Mouse (Mus musculus) liver, embryonic 14.5 days (tissue): ENCODE measurements around the gene Odf2l. TPM values are rescaled to one million over a fixed set of nuclear protein-coding genes. Genes with fewer than 3 reads are reported as not detected.

ENCODE experiments used
- ATAC-seq: fragments of 200-750 bp; cut with Nextera tagmentation; 2 replicates; pipeline ENCODE4 v1.8.0; 2017; ENCODE audit warnings: moderate number of reproducible peaks, mild to moderate bottlenecking, moderate library complexity; ENCODE audit not compliant: insufficient read depth
- DNase-seq, 3 experiments: peaks; one replicate each; pipeline ENCODE4 v3.0.0-alpha.2; 2012 to 2013; ENCODE audit warnings: low read depth in 3 of 3, low spot score in 3 of 3
- H3K27ac ChIP-seq: fragments of 300-500 bp; sonication (generic); 2 replicates; pipeline ENCODE4 v1.5.1; 2014; ENCODE audit warnings: moderate library complexity, mild to moderate bottlenecking, control low read depth, inconsistent platforms
- H3K27me3 ChIP-seq: fragments of 300-500 bp; sonication (generic); 2 replicates; pipeline ENCODE4 v1.6.1; 2014; ENCODE audit warnings: mild to moderate bottlenecking, low read length, moderate library complexity; ENCODE audit not compliant: control insufficient read depth, insufficient read depth
- H3K36me3 ChIP-seq: fragments of 300-500 bp; sonication (generic); replicated peaks from 2 replicates; pipeline ENCODE4 v1.6.1; 2014; ENCODE audit warnings: low read depth; ENCODE audit not compliant: control insufficient read depth, insufficient read depth
- H3K4me1 ChIP-seq, 2 experiments: fragments of 200-500 bp in 1 of 2; fragments of 300-500 bp in 1 of 2; sonication (generic) in 1 of 2; replicated peaks; 2 replicates each; pipeline ENCODE4 v1.6.1; 2012 to 2014; ENCODE audit warnings: antibody characterized with exemption in 1 of 2, inconsistent platforms in 1 of 2, low read length in 1 of 2; ENCODE audit not compliant: control insufficient read depth in 2 of 2, insufficient read depth in 2 of 2
- H3K4me2 ChIP-seq: fragments of 300-500 bp; sonication (generic); 2 replicates; pipeline ENCODE4 v1.6.1; 2014; ENCODE audit warnings: low read depth, mild to moderate bottlenecking, control low read depth, moderate library complexity
- H3K4me3 ChIP-seq, 2 experiments: fragments of 200-500 bp in 1 of 2; fragments of 300-500 bp in 1 of 2; sonication (generic) in 1 of 2; 2 replicates each; pipeline ENCODE4 v1.5.1; 2012 to 2014; ENCODE audit warnings: low read depth in 2 of 2, low read length in 2 of 2, mild to moderate bottlenecking in 2 of 2, control low read depth in 1 of 2, inconsistent platforms in 1 of 2, moderate library complexity in 1 of 2; ENCODE audit not compliant: insufficient read depth in 1 of 2
- H3K9ac ChIP-seq: fragments of 300-500 bp; sonication (generic); replicated peaks from 2 replicates; pipeline ENCODE4 v1.6.1; 2014; ENCODE audit warnings: mild to moderate bottlenecking, control low read depth, moderate library complexity
- H3K9me3 ChIP-seq: fragments of 300-500 bp; sonication (generic); 2 replicates; pipeline ENCODE4 v1.6.1; 2016; ENCODE audit warnings: low read length, mixed read lengths; ENCODE audit not compliant: control insufficient read depth
- CTCF ChIP-seq: IDR thresholded peaks from 2 replicates; pipeline ENCODE4 v1.5.1; 2016; ENCODE audit warnings: antibody characterized with exemption, low read depth, control low read depth
- EP300 ChIP-seq: IDR thresholded peaks from 2 replicates; pipeline ENCODE4 v1.6.1; 2016; ENCODE audit warnings: antibody characterized with exemption, low read depth
- WGBS: fragments of 180-500 bp; shearing (Covaris S2); extraction: QIAGEN DNeasy Blood & Tissue Kit; methylation state at CpG from one replicate; pipeline ENCODE4 v1.1.7; 2014; ENCODE audit not compliant: insufficient replicate concordance; 5-methylcytosine and 5-hydroxymethylcytosine counted together
- polyA plus RNA-seq, 2 experiments: library from polyadenylated mRNA; depleted of rRNA in 1 of 2; stranded (reverse) in 1 of 2; unstranded in 1 of 2; fragments of >200 nt; fragmentation: Nextera tagmentation in 1 of 2; extraction: Ambion mirVana in 1 of 2; gene quantifications; 2 replicates each; pipeline versions ENCODE4 v1.2.1 to v1.2.3; 2012 to 2014

Gene Odf2l
- 3.9 and 5.6 TPM in 2 replicates for polyA plus RNA-seq (2012; rRNA removed)
- polyA plus RNA-seq (2014; fragmentation: Nextera tagmentation; extraction: Ambion mirVana) = 4.9 and 7.6 TPM in 2 replicates

GRCm38 (mm10) chr3:145118254-145119001, at the start of gene Odf2l:
TSS of gene Odf2l (plus strand) at chr3:145118588.
- Histone ChIP-seq H3K4me2 (peak within 1 kb of the TSS; percentile 63), H3K27me3 (no peaks in the 10 kb centered on the region), H3K9ac (peak within 1 kb of the TSS; percentile 81), H3K36me3 (no peaks in the 10 kb centered on the region), H3K27ac (peak within 1 kb of the TSS; percentile 57), H3K9me3 (no peaks in the 10 kb centered on the region), H3K4me3 (peak within 1 kb of the TSS; percentile 80 to 98), H3K4me1 (peaks cover 5 to 12% of the 10 kb centered on the region in 2 experiments; a peak in 1 of 4 replicates)
- TF ChIP-seq EP300 = no peak
- no peak for TF ChIP-seq CTCF
- WGBS = under 1% methylated on average over 51 of the region's 57 CpGs
- peak; percentile 89 to 91 (median 90) for DNase-seq
- ATAC-seq = peak; percentile 96

- DNase-seq = no peak
- TF ChIP-seq EP300 = no peak
- no peak for TF ChIP-seq CTCF
- 51% methylated on average over 4 of the region's 4 CpGs for WGBS
- H3K27ac ChIP-seq = no peak overlapping the region
- H3K4me2 ChIP-seq = no peak overlapping the region
- H3K4me3 ChIP-seq = no peak overlapping the region
- no peaks in the 10 kb centered on the region for H3K9me3 ChIP-seq
- no peak overlapping the region for H3K9ac ChIP-seq
- H3K4me1 ChIP-seq = no peaks in the 10 kb centered on the region
- no peak for ATAC-seq
- H3K36me3 ChIP-seq = no peaks in the 10 kb centered on the region
- no peaks in the 10 kb centered on the region for H3K27me3 ChIP-seq
These were observed 49.4 kb upstream of the Odf2l start for GRCm38 (mm10) chr3:145068964-145069363.

GRCm38 (mm10) chr3:145072339-145072738, 46.0 kb upstream of the Odf2l start:
- H3K4me1 ChIP-seq = no peaks in the 10 kb centered on the region
- WGBS = 74% methylated on average over 3 of the region's 3 CpGs
- DNase-seq (no peak), ATAC-seq (no peak)
- no peak overlapping the region for H3K4me3 ChIP-seq
- H3K27me3 ChIP-seq = no peaks in the 10 kb centered on the region
- H3K4me2 ChIP-seq = no peak overlapping the region
- no peak overlapping the region for H3K9ac ChIP-seq
- no peaks in the 10 kb centered on the region for H3K9me3 ChIP-seq
- H3K36me3 ChIP-seq = no peaks in the 10 kb centered on the region
- TF ChIP-seq EP300 (no peak), CTCF (no peak)
- H3K27ac ChIP-seq = no peak overlapping the region

- DNase-seq = no peak
- TF ChIP-seq EP300 = no peak
- no peak for TF ChIP-seq CTCF
- no peak overlapping the region for H3K9ac ChIP-seq
- H3K9me3 ChIP-seq = no peaks in the 10 kb centered on the region
- no peaks in the 10 kb centered on the region for H3K27me3 ChIP-seq
- H3K4me2 ChIP-seq = no peak overlapping the region
- no peaks in the 10 kb centered on the region for H3K4me1 ChIP-seq
- H3K27ac ChIP-seq = no peak overlapping the region
- 61% methylated on average over 6 of the region's 6 CpGs for WGBS
- no peak overlapping the region for H3K4me3 ChIP-seq
- no peak for ATAC-seq
- no peaks in the 10 kb centered on the region for H3K36me3 ChIP-seq
These were observed 40.0 kb upstream of the Odf2l start for GRCm38 (mm10) chr3:145078405-145078804.

GRCm38 (mm10) chr3:145080904-145081303, 37.5 kb upstream of the Odf2l start:
- Histone ChIP-seq H3K4me2 (no peak overlapping the region), H3K9ac (no peak overlapping the region), H3K27ac (no peak overlapping the region), H3K36me3 (no peaks in the 10 kb centered on the region), H3K27me3 (no peaks in the 10 kb centered on the region), H3K4me1 (no peaks in the 10 kb centered on the region), H3K9me3 (no peaks in the 10 kb centered on the region), H3K4me3 (no peak overlapping the region)
- DNase-seq = no peak
- ATAC-seq = no peak
- TF ChIP-seq CTCF (no peak), EP300 (no peak)
- 58% methylated on average over 8 of the region's 8 CpGs for whole genome bisulfite sequencing
